Mouse (Mus musculus): ENCODE data around the gene Gm10837. TPM values are rescaled to one million over a fixed set of nuclear protein-coding genes. Genes with fewer than 3 reads are reported as not detected.
A peak's percentile ranks its signal among the peaks of the same experiment; 100 is the strongest.

Gene Gm10837
- polyA plus RNA-seq, 1 experiment from 2014 or later: not detected

GRCm38 (mm10) chr14:122484458-122484843, 5.9 kb upstream of the Gm10837 start:
- 5% methylated on average over 4 of the region's 4 CpGs for WGBS
- no peaks in the 10 kb centered on the region for H3K9me3 ChIP-seq (replicated peaks)
- H3K27ac ChIP-seq: no peak overlapping the region
- H3K36me3 ChIP-seq: no peaks in the 10 kb centered on the region
- H3K27me3 ChIP-seq: peaks cover 93% of the 10 kb centered on the region
- H3K4me3 ChIP-seq (replicated peaks): no peak overlapping the region
- no peak overlapping the region for H3K9ac ChIP-seq
- no peak for ATAC-seq (replicated peaks; ENCODE audit: low FRiP score)
- H3K4me2 ChIP-seq: no peak overlapping the region
- H3K4me1 ChIP-seq: no peaks in the 10 kb centered on the region

GRCm38 (mm10) chr14:122484844-122485551, 5.4 kb upstream of the Gm10837 start:
- no peaks in the 10 kb centered on the region for H3K9me3 ChIP-seq (replicated peaks)
- under 1% methylated on average over 24 of the region's 24 CpGs for WGBS
- peaks cover 94% of the 10 kb centered on the region for H3K27me3 ChIP-seq
- no peak overlapping the region for H3K4me3 ChIP-seq (replicated peaks)
- no peaks in the 10 kb centered on the region for H3K36me3 ChIP-seq
- H3K27ac ChIP-seq: no peak overlapping the region
- no peaks in the 10 kb centered on the region for H3K4me1 ChIP-seq
- no peak overlapping the region for H3K9ac ChIP-seq
- ATAC-seq (replicated peaks; ENCODE audit: low FRiP score): no peak
- no peak overlapping the region for H3K4me2 ChIP-seq

- ATAC-seq (replicated peaks; ENCODE audit: low FRiP score): no peak
- no peak overlapping the region for H3K4me2 ChIP-seq
- H3K4me1 ChIP-seq: peaks cover 4% of the 10 kb centered on the region
- H3K9ac ChIP-seq: no peak overlapping the region
- WGBS: 2% methylated on average over 12 of the region's 12 CpGs
- H3K27ac ChIP-seq: no peak overlapping the region
- H3K27me3 ChIP-seq: peaks cover 94% of the 10 kb centered on the region
- no peak overlapping the region for H3K4me3 ChIP-seq (replicated peaks)
- no peaks in the 10 kb centered on the region for H3K9me3 ChIP-seq (replicated peaks)
- H3K36me3 ChIP-seq: no peaks in the 10 kb centered on the region
Observed at GRCm38 (mm10) chr14:122485635-122486181, 4.7 kb upstream of the Gm10837 start.

- H3K4me3 ChIP-seq (replicated peaks): no peak overlapping the region
- H3K4me1 ChIP-seq: peaks cover 7% of the 10 kb centered on the region
- peaks cover 94% of the 10 kb centered on the region for H3K27me3 ChIP-seq
- no peaks in the 10 kb centered on the region for H3K36me3 ChIP-seq
- no peaks in the 10 kb centered on the region for H3K9me3 ChIP-seq (replicated peaks)
- H3K27ac ChIP-seq: no peak overlapping the region
- 0% methylated on average over 1 of the region's 1 CpGs for WGBS
- H3K4me2 ChIP-seq: no peak overlapping the region
- no peak for ATAC-seq (replicated peaks; ENCODE audit: low FRiP score)
- H3K9ac ChIP-seq: no peak overlapping the region
Observed at GRCm38 (mm10) chr14:122486611-122487010, 3.8 kb upstream of the Gm10837 start.

GRCm38 (mm10) chr14:122487366-122487765, 3.0 kb upstream of the Gm10837 start:
- peaks cover 89% of the 10 kb centered on the region for H3K27me3 ChIP-seq
- ATAC-seq (replicated peaks; ENCODE audit: low FRiP score): no peak
- H3K9me3 ChIP-seq (replicated peaks): no peaks in the 10 kb centered on the region
- no peak overlapping the region for H3K9ac ChIP-seq
- no peak overlapping the region for H3K27ac ChIP-seq
- no peak overlapping the region for H3K4me2 ChIP-seq
- no peaks in the 10 kb centered on the region for H3K36me3 ChIP-seq
- WGBS: 2% methylated on average over 5 of the region's 5 CpGs
- H3K4me3 ChIP-seq (replicated peaks): no peak overlapping the region
- peaks cover 7% of the 10 kb centered on the region for H3K4me1 ChIP-seq

- no peak overlapping the region for H3K9ac ChIP-seq
- no peak for ATAC-seq (replicated peaks; ENCODE audit: low FRiP score)
- peaks cover 7% of the 10 kb centered on the region for H3K4me1 ChIP-seq
- WGBS: under 1% methylated on average over 5 of the region's 5 CpGs
- H3K4me3 ChIP-seq (replicated peaks): no peak overlapping the region
- no peaks in the 10 kb centered on the region for H3K9me3 ChIP-seq (replicated peaks)
- H3K4me2 ChIP-seq: no peak overlapping the region
- H3K27ac ChIP-seq: no peak overlapping the region
- H3K36me3 ChIP-seq: no peaks in the 10 kb centered on the region
- H3K27me3 ChIP-seq: peaks cover 89% of the 10 kb centered on the region
Observed at GRCm38 (mm10) chr14:122489041-122489440, 1.3 kb upstream of the Gm10837 start.

GRCm38 (mm10) chr14:122489686-122490414, 536 bp upstream of the Gm10837 start:
- no peak overlapping the region for H3K9ac ChIP-seq
- H3K27ac ChIP-seq: no peak overlapping the region
- 4% methylated on average over 12 of the region's 12 CpGs for WGBS
- H3K4me2 ChIP-seq: 0 out of 2 replicates have a peak overlapping the region, but pooled peaks have one; percentile 51
- peaks cover 7% of the 10 kb centered on the region for H3K4me1 ChIP-seq
- peaks cover 88% of the 10 kb centered on the region for H3K27me3 ChIP-seq
- H3K4me3 ChIP-seq (replicated peaks): no peak overlapping the region
- ATAC-seq (replicated peaks; ENCODE audit: low FRiP score): no peak
- H3K36me3 ChIP-seq: no peaks in the 10 kb centered on the region
- H3K9me3 ChIP-seq (replicated peaks): no peaks in the 10 kb centered on the region

- Histone ChIP-seq H3K4me3 (replicated peaks) (no peak overlapping the region), H3K4me1 (peaks cover 7% of the 10 kb centered on the region), H3K9ac (no peak overlapping the region), H3K36me3 (no peaks in the 10 kb centered on the region), H3K9me3 (replicated peaks) (no peaks in the 10 kb centered on the region), H3K27me3 (peaks cover 78% of the 10 kb centered on the region), H3K27ac (no peak overlapping the region), H3K4me2 (no peak overlapping the region)
- 69% methylated on average over 6 of the region's 6 CpGs for WGBS
- ATAC-seq (replicated peaks; ENCODE audit: low FRiP score): no peak
Observed at GRCm38 (mm10) chr14:122491521-122491920, 1.1 kb downstream of the Gm10837 start.

GRCm38 (mm10) chr14:122492015-122492414, 1.6 kb downstream of the Gm10837 start:
- H3K36me3 ChIP-seq: no peaks in the 10 kb centered on the region
- H3K27me3 ChIP-seq: peaks cover 75% of the 10 kb centered on the region
- WGBS: 71% methylated on average over 1 of the region's 1 CpGs

GRCm38 (mm10) chr14:122509058-122509457, 18.7 kb downstream of the Gm10837 start:
- Histone ChIP-seq H3K27me3 (no peaks in the 10 kb centered on the region), H3K4me1 (no peaks in the 10 kb centered on the region), H3K9ac (no peak overlapping the region), H3K4me2 (no peak overlapping the region), H3K9me3 (replicated peaks) (no peaks in the 10 kb centered on the region), H3K4me3 (replicated peaks) (no peak overlapping the region), H3K36me3 (no peaks in the 10 kb centered on the region), H3K27ac (no peak overlapping the region)
- no peak for ATAC-seq (replicated peaks; ENCODE audit: low FRiP score)
- WGBS: 15% methylated on average over 2 of the region's 2 CpGs

More at GRCm38 (mm10) chr14:122492015-122492414, 1.6 kb downstream of the Gm10837 start:
- Histone ChIP-seq H3K4me1 (peaks cover 7% of the 10 kb centered on the region), H3K27ac (no peak overlapping the region), H3K4me2 (no peak overlapping the region), H3K9ac (no peak overlapping the region), H3K4me3 (replicated peaks) (no peak overlapping the region), H3K9me3 (replicated peaks) (no peaks in the 10 kb centered on the region)
- ATAC-seq (replicated peaks; ENCODE audit: low FRiP score): no peak

GRCm38 (mm10) chr14:122511519-122511918, 21.1 kb downstream of the Gm10837 start:
- Histone ChIP-seq H3K4me1 (no peaks in the 10 kb centered on the region), H3K4me2 (no peak overlapping the region), H3K4me3 (replicated peaks) (no peak overlapping the region), H3K9me3 (replicated peaks) (no peaks in the 10 kb centered on the region), H3K27ac (no peak overlapping the region), H3K27me3 (no peaks in the 10 kb centered on the region), H3K36me3 (no peaks in the 10 kb centered on the region), H3K9ac (no peak overlapping the region)
- 55% methylated on average over 3 of the region's 3 CpGs for WGBS
- no peak for ATAC-seq (replicated peaks; ENCODE audit: low FRiP score)

- Histone ChIP-seq H3K36me3 (no peaks in the 10 kb centered on the region), H3K9me3 (replicated peaks) (no peaks in the 10 kb centered on the region), H3K4me2 (no peak overlapping the region), H3K9ac (no peak overlapping the region), H3K4me1 (no peaks in the 10 kb centered on the region), H3K27ac (no peak overlapping the region), H3K27me3 (no peaks in the 10 kb centered on the region), H3K4me3 (replicated peaks) (no peak overlapping the region)
- ATAC-seq (replicated peaks; ENCODE audit: low FRiP score): no peak
- 64% methylated on average over 1 of the region's 1 CpGs for WGBS
Observed at GRCm38 (mm10) chr14:122513511-122514036, 23.2 kb downstream of the Gm10837 start.
